Mouse (Mus musculus): ENCODE measurements around the gene Akap2. TPM values are rescaled to one million over a fixed set of nuclear protein-coding genes. Genes with fewer than 3 reads are reported as not detected.

Gene Akap2
- total and polyA plus RNA-seq, 2 experiments from 2014 or later, result 11.5 to 37.7 TPM

- Histone ChIP-seq H3K27ac (no peak overlapping the region), H3K4me2 (ENCODE audit: low read depth, low read length) (no peak overlapping the region), H3K4me3 (ENCODE audit: low read length) (no peak overlapping the region), H3K27me3 (ENCODE audit: insufficient read depth, low read length) (no peaks in the 10 kb centered on the region), H3K9ac (replicated peaks; ENCODE audit: low read length) (no peak overlapping the region), H3K36me3 (ENCODE audit: insufficient read depth, low read length) (no peaks in the 10 kb centered on the region), H3K4me1 (ENCODE audit: insufficient read depth, low read length) (no peaks in the 10 kb centered on the region), H3K9me3 (ENCODE audit: low read length) (no peaks in the 10 kb centered on the region)
- peak; percentile 22 for DNase-seq (ENCODE audit: low spot score)
- 74% methylated on average over 12 of the region's 12 CpGs for WGBS
- TF ChIP-seq CTCF (IDR thresholded peaks at IDR 0.05; ENCODE audit: low read depth), result 0 out of 2 replicates have a peak, but pooled peaks have one; percentile 5
- peak; percentile 75 for ATAC-seq
Measured at GRCm38 (mm10) chr4:57697918-57698611, 19.4 kb upstream of the Akap2 start.

DNA sequence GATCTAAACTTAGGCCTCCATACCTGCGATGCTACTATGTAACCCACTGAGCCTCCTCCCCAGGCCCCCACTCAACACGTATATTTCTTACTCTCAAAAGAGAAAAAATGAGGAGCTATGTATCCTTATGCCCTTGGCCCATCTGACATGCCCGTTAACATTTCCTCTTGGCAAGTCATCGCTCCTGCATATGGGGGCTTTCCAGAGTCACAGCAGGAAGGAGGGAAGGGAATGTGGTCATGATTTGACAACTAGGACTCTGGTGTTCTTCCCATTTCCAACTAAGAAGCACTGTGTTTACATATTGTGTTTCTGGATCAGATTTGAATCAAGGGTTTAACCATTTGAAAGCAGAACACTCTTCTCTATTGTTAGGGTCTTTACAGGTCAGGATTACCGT is 15.9 kb upstream of the Akap2 start:
- no peaks in the 10 kb centered on the region for H3K36me3 ChIP-seq (ENCODE audit: insufficient read depth, low read length)
- TF ChIP-seq CTCF (IDR thresholded peaks at IDR 0.05; ENCODE audit: low read depth), result no peak
- no peak overlapping the region for H3K4me2 ChIP-seq (ENCODE audit: low read depth, low read length)
- H3K4me1 ChIP-seq (ENCODE audit: insufficient read depth, low read length), result no peaks in the 10 kb centered on the region
- DNase-seq (ENCODE audit: low spot score) (no peak), ATAC-seq (no peak)
- H3K27ac ChIP-seq, result no peak overlapping the region
- no peaks in the 10 kb centered on the region for H3K27me3 ChIP-seq (ENCODE audit: insufficient read depth, low read length)
- 68% methylated on average over 5 of the region's 5 CpGs for WGBS
- H3K4me3 ChIP-seq (ENCODE audit: low read length), result no peak overlapping the region
- H3K9me3 ChIP-seq (ENCODE audit: low read length), result no peaks in the 10 kb centered on the region
- H3K9ac ChIP-seq (replicated peaks; ENCODE audit: low read length), result no peak overlapping the region

GRCm38 (mm10) chr4:57703574-57704470 is 13.6 kb upstream of the Akap2 start:
- TF ChIP-seq CTCF (IDR thresholded peaks at IDR 0.05; ENCODE audit: low read depth), result no peak
- DNase-seq (ENCODE audit: low spot score), result no peak
- no peak overlapping the region for H3K4me2 ChIP-seq (ENCODE audit: low read depth, low read length)
- no peaks in the 10 kb centered on the region for H3K4me1 ChIP-seq (ENCODE audit: insufficient read depth, low read length)
- H3K4me3 ChIP-seq (ENCODE audit: low read length), result no peak overlapping the region
- H3K36me3 ChIP-seq (ENCODE audit: insufficient read depth, low read length), result no peaks in the 10 kb centered on the region
- 74% methylated on average over 11 of the region's 11 CpGs for WGBS
- no peak for ATAC-seq
- no peak overlapping the region for H3K27ac ChIP-seq
- H3K9me3 ChIP-seq (ENCODE audit: low read length), result no peaks in the 10 kb centered on the region
- H3K9ac ChIP-seq (replicated peaks; ENCODE audit: low read length), result no peak overlapping the region
- H3K27me3 ChIP-seq (ENCODE audit: insufficient read depth, low read length), result no peaks in the 10 kb centered on the region

DNA sequence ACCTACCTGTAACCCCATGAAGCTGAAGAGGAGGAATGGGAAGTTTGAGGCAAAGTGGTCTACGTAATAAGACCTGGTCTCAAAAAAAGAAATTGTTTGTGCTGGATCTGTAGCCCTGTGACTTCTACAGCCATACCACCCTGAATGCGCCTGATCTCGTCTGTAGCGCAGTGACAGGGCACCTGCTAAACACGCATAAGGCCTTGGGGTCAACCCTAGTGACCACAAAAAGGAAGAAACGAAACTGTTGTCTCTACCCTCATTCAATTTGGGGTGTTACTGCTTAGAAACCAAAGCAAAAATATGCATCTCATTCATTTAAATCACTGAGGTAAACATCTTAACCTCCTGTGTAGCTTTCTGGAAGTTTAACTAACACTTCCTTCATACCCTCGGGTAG is 12.9 kb upstream of the Akap2 start:
- Histone ChIP-seq H3K9ac (replicated peaks; ENCODE audit: low read length) (no peak overlapping the region), H3K9me3 (ENCODE audit: low read length) (no peaks in the 10 kb centered on the region), H3K27me3 (ENCODE audit: insufficient read depth, low read length) (no peaks in the 10 kb centered on the region), H3K4me2 (ENCODE audit: low read depth, low read length) (no peak overlapping the region), H3K4me1 (ENCODE audit: insufficient read depth, low read length) (no peaks in the 10 kb centered on the region), H3K4me3 (ENCODE audit: low read length) (no peak overlapping the region), H3K27ac (no peak overlapping the region), H3K36me3 (ENCODE audit: insufficient read depth, low read length) (no peaks in the 10 kb centered on the region)
- DNase-seq (ENCODE audit: low spot score) (no peak), ATAC-seq (no peak)
- WGBS, result 90% methylated on average over 7 of the region's 7 CpGs
- no peak for TF ChIP-seq CTCF (IDR thresholded peaks at IDR 0.05; ENCODE audit: low read depth)

DNA sequence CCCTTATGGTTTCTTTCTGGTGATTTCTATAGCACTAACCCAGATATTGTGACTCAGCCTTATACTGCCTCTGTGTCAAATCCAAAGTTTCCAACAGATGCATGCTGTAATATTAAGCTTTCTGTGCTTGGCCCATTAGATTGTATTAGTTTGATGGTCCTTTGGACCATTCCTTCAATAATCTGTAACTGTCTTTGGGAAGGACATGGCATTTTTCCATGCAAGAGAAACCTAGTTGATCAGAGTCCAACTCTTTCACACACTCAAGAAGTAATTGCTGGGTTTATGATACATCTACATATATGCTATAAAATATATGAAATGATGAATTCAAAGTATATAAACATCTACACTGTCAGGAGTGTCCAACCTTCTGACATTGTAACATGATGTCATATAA is 1.6 kb upstream of the Akap2 start:
- Histone ChIP-seq H3K9ac (replicated peaks; ENCODE audit: low read length) (no peak overlapping the region), H3K27me3 (ENCODE audit: insufficient read depth, low read length) (no peaks in the 10 kb centered on the region), H3K4me3 (ENCODE audit: low read length) (no peak overlapping the region), H3K9me3 (ENCODE audit: low read length) (no peaks in the 10 kb centered on the region), H3K27ac (no peak overlapping the region), H3K4me1 (ENCODE audit: insufficient read depth, low read length) (no peaks in the 10 kb centered on the region), H3K36me3 (ENCODE audit: insufficient read depth, low read length) (no peaks in the 10 kb centered on the region; the same call in 1 of the 2 replicates), H3K4me2 (ENCODE audit: low read depth, low read length) (no peak overlapping the region)
- no peak for TF ChIP-seq CTCF (IDR thresholded peaks at IDR 0.05; ENCODE audit: low read depth)
- ATAC-seq (no peak), DNase-seq (ENCODE audit: low spot score) (no peak)

- Histone ChIP-seq H3K9me3 (ENCODE audit: low read length) (no peaks in the 10 kb centered on the region), H3K9ac (replicated peaks; ENCODE audit: low read length) (no peak overlapping the region), H3K4me1 (ENCODE audit: insufficient read depth, low read length) (no peaks in the 10 kb centered on the region), H3K27me3 (ENCODE audit: insufficient read depth, low read length) (no peaks in the 10 kb centered on the region), H3K4me3 (ENCODE audit: low read length) (no peak overlapping the region), H3K4me2 (ENCODE audit: low read depth, low read length) (no peak overlapping the region), H3K36me3 (ENCODE audit: insufficient read depth, low read length) (no peaks in the 10 kb centered on the region), H3K27ac (no peak overlapping the region)
- DNase-seq (ENCODE audit: low spot score) (peak; percentile 14), ATAC-seq (no peak)
- no peak for TF ChIP-seq CTCF (IDR thresholded peaks at IDR 0.05; ENCODE audit: low read depth)
- 32% methylated on average over 4 of the region's 4 CpGs for WGBS
Measured at GRCm38 (mm10) chr4:57716735-57717134, 722 bp upstream of the Akap2 start.

DNA sequence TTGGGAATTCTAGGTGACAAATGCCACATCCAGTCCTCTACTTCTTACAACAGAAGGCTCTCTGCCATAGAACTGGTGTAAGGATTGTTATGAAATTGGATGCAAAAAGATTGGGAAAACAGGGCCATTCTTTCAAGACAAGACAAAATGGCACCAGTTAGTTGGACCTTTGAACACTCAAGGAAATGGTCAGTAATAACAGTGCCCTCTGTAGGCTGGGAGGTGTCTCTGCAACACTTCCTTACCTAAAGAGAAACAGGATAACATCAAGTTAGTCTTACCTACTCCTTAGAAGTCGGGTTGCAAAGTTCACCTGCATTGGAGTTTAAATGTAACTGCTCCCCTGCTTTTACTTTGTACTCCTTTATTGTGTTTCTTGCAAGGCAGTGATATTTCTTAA is 1.9 kb downstream of the Akap2 start:
- H3K36me3 ChIP-seq (ENCODE audit: insufficient read depth, low read length), result no peaks in the 10 kb centered on the region
- no peak overlapping the region for H3K9ac ChIP-seq (replicated peaks; ENCODE audit: low read length)
- no peak for ATAC-seq
- H3K4me3 ChIP-seq (ENCODE audit: low read length), result no peak overlapping the region
- TF ChIP-seq CTCF (IDR thresholded peaks at IDR 0.05; ENCODE audit: low read depth), result peak; percentile 3; the same call in 1 of the 2 replicates
- no peaks in the 10 kb centered on the region for H3K4me1 ChIP-seq (ENCODE audit: insufficient read depth, low read length)
- no peaks in the 10 kb centered on the region for H3K27me3 ChIP-seq (ENCODE audit: insufficient read depth, low read length)
- H3K9me3 ChIP-seq (ENCODE audit: low read length), result no peaks in the 10 kb centered on the region
- DNase-seq (ENCODE audit: low spot score), result no peak
- H3K4me2 ChIP-seq (ENCODE audit: low read depth, low read length), result no peak overlapping the region
- WGBS, result 89% methylated on average over 1 of the region's 1 CpGs
- H3K27ac ChIP-seq, result no peak overlapping the region

Data from hindbrain, postnatal 0 days (tissue).